Mouse (Mus musculus) embryonic facial prominence, embryonic 14.5 days (tissue): ENCODE measurements around the gene Sart1. TPM values are rescaled to one million over a fixed set of nuclear protein-coding genes. Genes with fewer than 3 reads are reported as not detected.
"Not testable (repeated sequence)": the region's sequence is repeated elsewhere in the genome, so short reads cannot be mapped to it uniquely, and the experiment has no call there.

ENCODE experiments used
- ATAC-seq: fragments of 200-750 bp; cut with Nextera tagmentation; 2 replicates; pipeline ENCODE4 v1.8.0; 2017; ENCODE audit warnings: low read depth, moderate number of reproducible peaks, moderate TSS enrichment
- DNase-seq: peaks from one replicate; pipeline ENCODE4 v3.0.0-alpha.2; 2015; ENCODE audit warnings: low spot score
- H3K27ac ChIP-seq: fragments of 300-500 bp; sonication (generic); replicated peaks from 2 replicates; pipeline ENCODE4 v1.5.1; 2014; ENCODE audit warnings: low read depth, mild to moderate bottlenecking, low read length, moderate library complexity
- H3K27me3 ChIP-seq: fragments of 300-500 bp; sonication (generic); replicated peaks from 2 replicates; pipeline ENCODE4 v1.6.1; 2014; ENCODE audit warnings: low read length; ENCODE audit not compliant: control insufficient read depth, insufficient read depth
- H3K36me3 ChIP-seq: fragments of 300-500 bp; sonication (generic); 2 replicates; pipeline ENCODE4 v1.6.1; 2014; ENCODE audit warnings: low read length, mixed read lengths; ENCODE audit not compliant: control insufficient read depth, insufficient read depth
- H3K4me1 ChIP-seq: fragments of 300-500 bp; sonication (generic); 2 replicates; pipeline ENCODE4 v1.6.1; 2014; ENCODE audit warnings: antibody characterized with exemption, low read length; ENCODE audit not compliant: control insufficient read depth, insufficient read depth
- H3K4me2 ChIP-seq: fragments of 300-500 bp; sonication (generic); 2 replicates; pipeline ENCODE4 v1.6.1; 2014; ENCODE audit warnings: low read depth, mild to moderate bottlenecking, low read length, moderate library complexity, mixed read lengths
- H3K4me3 ChIP-seq: fragments of 300-500 bp; sonication (generic); 2 replicates; pipeline ENCODE4 v1.5.1; 2014; ENCODE audit warnings: low read depth, mild to moderate bottlenecking, low read length
- H3K9ac ChIP-seq: fragments of 300-500 bp; sonication (generic); 2 replicates; pipeline ENCODE4 v1.6.1; 2014; ENCODE audit warnings: low read depth, mild to moderate bottlenecking, low read length, moderate library complexity, mixed read lengths
- H3K9me3 ChIP-seq: fragments of 300-500 bp; sonication (generic); 2 replicates; pipeline ENCODE4 v1.6.1; 2016; ENCODE audit warnings: low read length; ENCODE audit not compliant: control insufficient read depth
- WGBS: fragments of 180-500 bp; shearing (Covaris S2); extraction: QIAGEN DNeasy Blood & Tissue Kit; methylation state at CpG from one replicate; pipeline ENCODE4 v1.1.7; 2014; 5-methylcytosine and 5-hydroxymethylcytosine counted together
- polyA plus RNA-seq: library from polyadenylated mRNA; unstranded; fragments of >200 nt; fragmentation: Nextera tagmentation; extraction: Ambion mirVana; gene quantifications from 2 replicates; pipeline ENCODE4 v1.2.1, GENCODE M21; 2014

The Sart1 gene
- polyA plus RNA-seq, 1 experiment from 2014 or later: 50.3 TPM

GRCm38 (mm10) chr19:5353609-5354008, 34.9 kb downstream of the Sart1 start:
- H3K4me2 ChIP-seq: no peak overlapping the region
- H3K36me3 ChIP-seq: no peaks in the 10 kb centered on the region
- WGBS: 79% methylated on average over 2 of the region's 2 CpGs
- H3K4me3 ChIP-seq: no peak overlapping the region
- H3K27me3 ChIP-seq: no peaks in the 10 kb centered on the region
- no peak overlapping the region for H3K9ac ChIP-seq
- ATAC-seq (no peak), DNase-seq (no peak)
- no peaks in the 10 kb centered on the region for H3K9me3 ChIP-seq
- 0 out of 2 replicates have a peak, but pooled peaks cover 4% of the 10 kb centered on the region for H3K4me1 ChIP-seq
- H3K27ac ChIP-seq: no peak overlapping the region

DNA sequence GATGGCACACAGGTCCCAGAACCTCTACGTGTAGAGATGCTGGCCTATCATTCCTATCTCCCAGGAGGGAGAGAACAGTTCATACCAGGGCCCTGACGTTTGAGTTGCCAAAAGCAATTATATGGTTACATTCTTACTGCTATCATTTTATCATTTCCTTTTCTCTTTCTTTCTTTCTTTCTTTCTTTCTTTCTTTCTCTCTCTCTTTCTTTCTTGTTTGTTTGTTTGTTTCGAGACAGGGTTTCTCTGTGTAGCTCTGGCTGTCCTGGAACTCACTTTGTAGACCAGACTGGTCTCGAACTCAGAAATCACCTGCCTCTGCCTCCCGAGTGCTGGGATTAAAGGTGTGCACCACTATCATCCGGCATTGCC, 39.0 kb downstream of the Sart1 start, which contains the start of gene Cst6:
Cst6 (minus strand) TSS at position 73 of the 372 bp plus-strand sequence.
- not testable (repeated sequence) for DNase-seq, ATAC-seq, H3K9me3 ChIP-seq, H3K27me3 ChIP-seq, H3K27ac ChIP-seq, H3K4me1 ChIP-seq, H3K36me3 ChIP-seq
- WGBS: 59% methylated on average over 6 of the region's 6 CpGs
- Histone ChIP-seq H3K4me3 (peak within 1 kb of the TSS; percentile 38), H3K4me2 (peak within 1 kb of the TSS; percentile 68), H3K9ac (peak within 1 kb of the TSS; percentile 62)

DNA sequence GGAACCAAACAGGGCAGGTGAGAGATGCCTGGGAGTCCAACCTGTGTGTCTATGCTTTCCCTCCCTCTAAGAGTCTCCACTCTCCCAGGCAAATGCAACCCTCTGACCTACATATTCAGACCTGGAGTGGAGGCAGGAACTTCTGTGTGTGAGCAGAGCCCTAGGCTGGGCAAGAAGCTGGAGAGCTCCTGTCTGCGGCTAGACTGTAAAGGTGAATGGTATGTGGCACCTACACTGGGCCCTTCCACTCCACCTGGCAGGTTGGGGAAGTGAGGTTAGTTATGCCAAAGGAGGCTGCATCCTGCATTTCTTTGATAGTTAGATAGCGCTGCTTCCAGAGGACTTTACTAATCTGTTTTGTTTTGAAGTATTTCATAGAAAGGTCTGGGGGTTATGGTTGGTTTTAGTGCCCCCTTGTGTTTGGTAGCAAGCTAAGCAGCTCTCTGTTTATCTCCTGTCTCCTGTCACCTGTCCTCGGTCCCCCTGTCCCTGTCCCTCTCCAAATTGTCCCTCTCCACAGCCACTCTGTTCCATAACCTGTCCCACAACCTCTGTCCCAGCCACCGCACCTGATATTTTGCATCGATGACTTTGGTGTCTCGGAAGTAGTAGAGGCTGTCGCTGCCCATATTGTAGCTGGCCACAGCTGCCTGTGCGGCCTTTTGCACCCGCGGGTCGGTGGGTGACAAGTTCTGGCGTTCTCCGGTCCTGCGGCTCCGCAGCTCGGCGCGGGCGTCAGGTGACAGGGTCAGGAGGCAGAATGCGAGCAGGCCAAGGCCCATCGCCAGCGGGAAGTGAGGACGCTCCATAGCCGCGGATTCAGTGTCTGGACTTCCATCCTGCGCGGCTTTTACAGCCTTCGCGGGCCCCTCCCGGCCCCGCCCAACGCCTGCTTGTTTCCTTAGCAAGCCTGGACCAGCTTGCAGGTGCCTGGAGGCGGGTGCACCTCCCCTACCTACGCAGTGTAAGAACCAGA, 39.7 kb downstream of the Sart1 start:
- WGBS: 5% methylated on average over 25 of the region's 34 CpGs
- no peaks in the 10 kb centered on the region for H3K9me3 ChIP-seq

GRCm38 (mm10) chr19:5348064-5348463, 40.4 kb downstream of the Sart1 start:
- H3K4me1 ChIP-seq: 0 out of 2 replicates have a peak, but pooled peaks cover 4% of the 10 kb centered on the region
- DNase-seq: no peak
- no peak overlapping the region for H3K27ac ChIP-seq
- no peak overlapping the region for H3K9ac ChIP-seq
- 75% methylated on average over 5 of the region's 6 CpGs for WGBS
- no peak overlapping the region for H3K4me2 ChIP-seq
- no peaks in the 10 kb centered on the region for H3K27me3 ChIP-seq
- no peak for ATAC-seq
- H3K36me3 ChIP-seq: no peaks in the 10 kb centered on the region
- no peaks in the 10 kb centered on the region for H3K9me3 ChIP-seq
- no peak overlapping the region for H3K4me3 ChIP-seq

More for the DNA sequence above, 39.7 kb downstream of the Sart1 start:
- Histone ChIP-seq H3K27me3 (no peaks in the 10 kb centered on the region), H3K9ac (peak overlapping the region; percentile 62), H3K27ac (no peak overlapping the region), H3K4me3 (peak overlapping the region; percentile 38), H3K4me1 (0 out of 2 replicates have a peak, but pooled peaks cover 4% of the 10 kb centered on the region), H3K36me3 (no peaks in the 10 kb centered on the region), H3K4me2 (peak overlapping the region; percentile 68)
- DNase-seq (peak; percentile 63), ATAC-seq (peak; percentile 41)

GRCm38 (mm10) chr19:5345297-5346131, 43.0 kb downstream of the Sart1 start:
- no peaks in the 10 kb centered on the region for H3K27me3 ChIP-seq
- no peak overlapping the region for H3K9ac ChIP-seq
- ATAC-seq (no peak), DNase-seq (peak; percentile 19)
- H3K4me2 ChIP-seq: no peak overlapping the region
- 0 out of 2 replicates have a peak, but pooled peaks cover 4% of the 10 kb centered on the region for H3K4me1 ChIP-seq
- no peak overlapping the region for H3K4me3 ChIP-seq
- H3K9me3 ChIP-seq: no peaks in the 10 kb centered on the region
- H3K36me3 ChIP-seq: no peaks in the 10 kb centered on the region
- no peak overlapping the region for H3K27ac ChIP-seq
- WGBS: 55% methylated on average over 6 of the region's 6 CpGs

GRCm38 (mm10) chr19:5341360-5341759, 47.1 kb downstream of the Sart1 start:
- DNase-seq (no peak), ATAC-seq (no peak)
- no peaks in the 10 kb centered on the region for H3K9me3 ChIP-seq
- H3K4me3 ChIP-seq: no peak overlapping the region
- no peak overlapping the region for H3K9ac ChIP-seq
- no peaks in the 10 kb centered on the region for H3K36me3 ChIP-seq
- H3K27ac ChIP-seq: no peak overlapping the region
- H3K27me3 ChIP-seq: no peaks in the 10 kb centered on the region
- H3K4me2 ChIP-seq: no peak overlapping the region
- 89% methylated on average over 7 of the region's 7 CpGs for whole genome bisulfite sequencing
- H3K4me1 ChIP-seq: no peaks in the 10 kb centered on the region

DNA sequence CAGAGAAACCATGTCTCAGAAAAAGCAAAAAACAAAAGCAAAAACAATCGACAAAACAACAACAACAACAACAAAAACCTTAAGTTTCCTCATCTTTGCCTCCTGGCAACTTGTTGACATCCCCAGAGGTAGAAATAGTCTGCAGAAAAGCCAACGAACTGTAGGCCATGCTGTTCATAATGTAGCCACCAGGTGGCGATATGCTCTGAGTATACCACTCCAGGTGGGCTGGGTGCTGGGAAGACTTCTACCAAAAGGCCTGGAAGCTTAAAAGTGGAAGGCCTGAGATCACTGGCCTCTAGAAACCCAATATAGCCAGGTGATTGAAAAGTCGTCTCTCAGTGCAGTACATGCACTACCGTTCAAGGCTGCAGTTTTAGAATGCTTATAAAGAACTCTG, 50.5 kb downstream of the Sart1 start:
- Histone ChIP-seq H3K36me3 (no peaks in the 10 kb centered on the region), H3K4me3 (no peak overlapping the region), H3K27ac (no peak overlapping the region), H3K4me1 (no peaks in the 10 kb centered on the region), H3K9ac (no peak overlapping the region), H3K27me3 (no peaks in the 10 kb centered on the region), H3K9me3 (no peaks in the 10 kb centered on the region), H3K4me2 (no peak overlapping the region)
- ATAC-seq (no peak), DNase-seq (peak; percentile 71)
- 15% methylated on average over 5 of the region's 5 CpGs for WGBS

DNA sequence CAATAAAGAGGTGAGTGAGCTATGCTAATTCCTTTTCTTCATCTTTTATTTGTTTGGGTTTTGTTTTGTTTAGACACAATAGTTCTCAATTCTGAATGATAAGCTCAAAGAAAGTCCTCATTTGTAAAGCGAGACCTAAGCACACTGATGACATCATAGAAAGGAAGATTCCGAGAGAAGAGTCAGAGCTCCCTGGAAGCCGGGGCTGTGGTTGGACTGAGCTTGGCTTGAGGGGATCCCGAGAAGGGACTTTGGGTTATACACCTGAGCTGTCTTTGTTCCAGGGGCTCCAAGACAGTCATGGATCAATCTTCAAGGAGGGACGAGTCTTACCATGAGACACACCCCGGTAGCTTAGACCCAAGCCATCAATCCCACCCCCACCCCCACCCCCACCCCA, 53.1 kb downstream of the Sart1 start, which contains the start of gene Catsper1:
Catsper1 (plus strand) TSS at position 301 of the 400 bp plus-strand sequence.
- WGBS: 85% methylated on average over 6 of the region's 6 CpGs
- no peak within 1 kb of the TSS for H3K9ac ChIP-seq

More for the DNA sequence above, 53.1 kb downstream of the Sart1 start, which contains the start of gene Catsper1:
- H3K4me2 ChIP-seq: no peak within 1 kb of the TSS
- H3K4me1 ChIP-seq: no peaks in the 10 kb centered on the region
- ATAC-seq (no peak), DNase-seq (no peak)
- no peaks in the 10 kb centered on the region for H3K27me3 ChIP-seq
- no peaks in the 10 kb centered on the region for H3K9me3 ChIP-seq
- no peak within 1 kb of the TSS for H3K4me3 ChIP-seq
- H3K27ac ChIP-seq: no peak within 1 kb of the TSS
- no peaks in the 10 kb centered on the region for H3K36me3 ChIP-seq
